Mouse (Mus musculus) megakaryocyte, embryonic 14.5 days (primary cell): ENCODE data around the gene Mrps26. TPM values are rescaled to one million over a fixed set of nuclear protein-coding genes. Genes with fewer than 3 reads are reported as not detected.
A peak's percentile ranks its signal among the peaks of the same experiment; 100 is the strongest.
"Not testable (repeated sequence)": the region's sequence is repeated elsewhere in the genome, so short reads cannot be mapped to it uniquely, and the experiment has no call there.

ENCODE experiments used
- H3K27me3 ChIP-seq: replicated peaks from 2 replicates; pipeline ENCODE3; 2012; ENCODE audit warnings: inconsistent platforms
- H3K36me3 ChIP-seq: replicated peaks from 2 replicates; pipeline ENCODE3; 2012; ENCODE audit warnings: low read length, inconsistent platforms, mixed read lengths
- H3K4me1 ChIP-seq: 2 replicates; pipeline ENCODE4 v1.6.1; 2012; ENCODE audit warnings: inconsistent platforms
- H3K4me3 ChIP-seq: replicated peaks from 2 replicates; pipeline ENCODE3; 2012; ENCODE audit warnings: moderate library complexity, mild to moderate bottlenecking, inconsistent platforms
- H3K9me3 ChIP-seq: 2 replicates; pipeline ENCODE4 v1.6.1; 2012; ENCODE audit warnings: inconsistent platforms
- FLI1 ChIP-seq: IDR thresholded peaks from 2 replicates; pipeline ENCODE4 v1.6.1; 2012; ENCODE audit warnings: low read length, inconsistent platforms, mixed read lengths
- GATA1 ChIP-seq: IDR thresholded peaks from 3 replicates; pipeline ENCODE4 v1.6.1; 2012; ENCODE audit warnings: mixed read lengths, low read length, inconsistent platforms, borderline replicate concordance
- polyA plus RNA-seq: library from polyadenylated mRNA; stranded (reverse); fragments of >175 nt; gene quantifications from 2 replicates; pipeline ENCODE4 v1.2.3, GENCODE M21; 2012; ENCODE audit warnings: low replicate concordance; ENCODE audit not compliant: insufficient read depth

The Mrps26 gene
- polyA plus RNA-seq, 1 experiment = 158 TPM

GRCm38 (mm10) chr2:130569926-130570325 is 6.4 kb downstream of the Mrps26 start:
- Histone ChIP-seq H3K36me3 (peaks cover 29% of the 10 kb centered on the region), H3K27me3 (peaks cover 28% of the 10 kb centered on the region), H3K4me3 (no peak overlapping the region), H3K9me3 (no peaks in the 10 kb centered on the region), H3K4me1 (peaks cover 17% of the 10 kb centered on the region)
- no peak for TF ChIP-seq GATA1
- TF ChIP-seq FLI1 = no peak

- peaks cover 41% of the 10 kb centered on the region for H3K4me1 ChIP-seq
- H3K4me3 ChIP-seq = no peak overlapping the region
- H3K27me3 ChIP-seq = peaks cover 73% of the 10 kb centered on the region
Measured at GRCm38 (mm10) chr2:130574960-130575359, 11.4 kb downstream of the Mrps26 start.

GRCm38 (mm10) chr2:130575873-130576272 is 12.3 kb downstream of the Mrps26 start, which contains the start of gene Oxt:
Gene Oxt, plus strand, starts transcription at chr2:130576173.
- TF ChIP-seq GATA1 (no peak), FLI1 (no peak)
- Histone ChIP-seq H3K36me3 (no peaks in the 10 kb centered on the region), H3K9me3 (no peaks in the 10 kb centered on the region), H3K27me3 (peaks cover 81% of the 10 kb centered on the region), H3K4me1 (peaks cover 50% of the 10 kb centered on the region), H3K4me3 (peak within 1 kb of the TSS; percentile 78)

More at GRCm38 (mm10) chr2:130574960-130575359, 11.4 kb downstream of the Mrps26 start:
- no peak for TF ChIP-seq FLI1
- TF ChIP-seq GATA1 = no peak
- Histone ChIP-seq H3K36me3 (no peaks in the 10 kb centered on the region), H3K9me3 (no peaks in the 10 kb centered on the region)

- H3K36me3 ChIP-seq, H3K9me3 ChIP-seq: not testable (repeated sequence)
- Histone ChIP-seq H3K4me1 (peaks cover 56% of the 10 kb centered on the region), H3K27me3 (peaks cover 86% of the 10 kb centered on the region), H3K4me3 (peak overlapping the region; percentile 78)
Measured at GRCm38 (mm10) chr2:130576564-130576963, 13.0 kb downstream of the Mrps26 start.

- Histone ChIP-seq H3K27me3 (peaks cover 87% of the 10 kb centered on the region), H3K4me3 (peak overlapping the region; percentile 71), H3K9me3 (no peaks in the 10 kb centered on the region), H3K4me1 (peaks cover 56% of the 10 kb centered on the region), H3K36me3 (no peaks in the 10 kb centered on the region)
- TF ChIP-seq GATA1 = no peak
- TF ChIP-seq FLI1 = no peak
Measured at GRCm38 (mm10) chr2:130577021-130577420, 13.5 kb downstream of the Mrps26 start.

- peaks cover 88% of the 10 kb centered on the region for H3K27me3 ChIP-seq
- no peaks in the 10 kb centered on the region for H3K36me3 ChIP-seq
- H3K4me3 ChIP-seq = peak overlapping the region; percentile 89
- peaks cover 61% of the 10 kb centered on the region for H3K4me1 ChIP-seq
- H3K9me3 ChIP-seq = no peaks in the 10 kb centered on the region
- no peak for TF ChIP-seq FLI1
- TF ChIP-seq GATA1 = no peak
Measured at GRCm38 (mm10) chr2:130577632-130578031, 14.1 kb downstream of the Mrps26 start.

- Histone ChIP-seq H3K4me1 (peaks cover 64% of the 10 kb centered on the region), H3K9me3 (no peaks in the 10 kb centered on the region), H3K27me3 (peaks cover 89% of the 10 kb centered on the region), H3K36me3 (no peaks in the 10 kb centered on the region), H3K4me3 (peak overlapping the region; percentile 83)
- TF ChIP-seq FLI1 = no peak
- TF ChIP-seq GATA1 = no peak
Measured at GRCm38 (mm10) chr2:130578148-130578547, 14.6 kb downstream of the Mrps26 start.

GRCm38 (mm10) chr2:130579791-130580190 is 16.2 kb downstream of the Mrps26 start:
- Histone ChIP-seq H3K27me3 (peaks cover 94% of the 10 kb centered on the region), H3K9me3 (no peaks in the 10 kb centered on the region), H3K4me1 (peaks cover 78% of the 10 kb centered on the region), H3K36me3 (no peaks in the 10 kb centered on the region), H3K4me3 (peak overlapping the region; percentile 51)
- TF ChIP-seq GATA1 = no peak
- no peak for TF ChIP-seq FLI1

- Histone ChIP-seq H3K4me1 (peaks cover 84% of the 10 kb centered on the region), H3K4me3 (peak overlapping the region; percentile 71), H3K9me3 (no peaks in the 10 kb centered on the region), H3K36me3 (no peaks in the 10 kb centered on the region), H3K27me3 (peaks cover 88% of the 10 kb centered on the region)
- TF ChIP-seq FLI1 = no peak
- no peak for TF ChIP-seq GATA1
Measured at GRCm38 (mm10) chr2:130581201-130581600, 17.7 kb downstream of the Mrps26 start.

GRCm38 (mm10) chr2:130582552-130582951 is 19.0 kb downstream of the Mrps26 start, which contains the start of gene Avp:
Gene Avp, minus strand, starts transcription at chr2:130582554.
- no peak for TF ChIP-seq FLI1
- no peak for TF ChIP-seq GATA1
- peaks cover 82% of the 10 kb centered on the region for H3K4me1 ChIP-seq

GRCm38 (mm10) chr2:130583902-130584560 is 20.5 kb downstream of the Mrps26 start:
- Histone ChIP-seq H3K4me3 (peak overlapping the region; percentile 11), H3K36me3 (peaks cover 1% of the 10 kb centered on the region), H3K27me3 (peaks cover 63% of the 10 kb centered on the region), H3K4me1 (peaks cover 82% of the 10 kb centered on the region), H3K9me3 (no peaks in the 10 kb centered on the region)
- no peak for TF ChIP-seq FLI1
- TF ChIP-seq GATA1 = no peak

More at GRCm38 (mm10) chr2:130582552-130582951, 19.0 kb downstream of the Mrps26 start, which contains the start of gene Avp:
- Histone ChIP-seq H3K36me3 (no peaks in the 10 kb centered on the region), H3K4me3 (no peak within 1 kb of the TSS), H3K27me3 (peaks cover 76% of the 10 kb centered on the region), H3K9me3 (no peaks in the 10 kb centered on the region)
